Mouse (Mus musculus) lung, postnatal 4 days (tissue): ENCODE data around the gene Mrgprg.

Experiments used
- DNase-seq, 2 experiments: peaks; one replicate each; pipeline ENCODE4 v3.0.0; 2021

Mrgprg gene

GRCm38 (mm10) chr7:143766893-143767292 lies at the start of gene Mrgprg:
Gene Mrgprg, minus strand, starts transcription at chr7:143766993.
- no peak for DNase-seq

- DNase-seq, result peak in 1 of 2 experiments; percentile 39
Observed at GRCm38 (mm10) chr7:143808909-143809308, 42.1 kb upstream of the Mrgprg start.

GRCm38 (mm10) chr7:143805199-143805624 lies 38.4 kb upstream of the Mrgprg start:
- DNase-seq, result peak in 1 of 2 experiments; percentile 23

- no peak for DNase-seq
Observed at GRCm38 (mm10) chr7:143801195-143802065, 34.6 kb upstream of the Mrgprg start.

GRCm38 (mm10) chr7:143800770-143801169 lies 34.0 kb upstream of the Mrgprg start:
- DNase-seq, result no peak

GRCm38 (mm10) chr7:143798783-143799182 lies 32.0 kb upstream of the Mrgprg start:
- no peak for DNase-seq

- peak; percentile 53 to 62 for DNase-seq
Observed at GRCm38 (mm10) chr7:143793121-143793520, 26.3 kb upstream of the Mrgprg start.

GRCm38 (mm10) chr7:143792336-143792985 lies 25.7 kb upstream of the Mrgprg start:
- DNase-seq, result no peak

GRCm38 (mm10) chr7:143783996-143784829 lies 17.4 kb upstream of the Mrgprg start, which contains the start of gene Mrgpre:
Gene Mrgpre, minus strand, starts transcription at chr7:143784500.
- peak; percentile 84 to 90 for DNase-seq

- peak in 1 of 2 experiments; percentile 30 for DNase-seq
Observed at GRCm38 (mm10) chr7:143783378-143783995, 16.7 kb upstream of the Mrgprg start.

GRCm38 (mm10) chr7:143777375-143777774 lies 10.6 kb upstream of the Mrgprg start:
- DNase-seq, result no peak

GRCm38 (mm10) chr7:143776137-143776536 lies 9.3 kb upstream of the Mrgprg start:
- DNase-seq, result no peak

- no peak for DNase-seq
Observed at GRCm38 (mm10) chr7:143769461-143769860, 2.7 kb upstream of the Mrgprg start.

GRCm38 (mm10) chr7:143768267-143768666 lies 1.5 kb upstream of the Mrgprg start:
- no peak for DNase-seq

GRCm38 (mm10) chr7:143764876-143765530 lies 1.8 kb downstream of the Mrgprg start:
- DNase-seq, result no peak

GRCm38 (mm10) chr7:143763794-143764193 lies 3.0 kb downstream of the Mrgprg start:
- no peak for DNase-seq

- DNase-seq, result no peak
Observed at GRCm38 (mm10) chr7:143758956-143759355, 7.8 kb downstream of the Mrgprg start.

- no peak for DNase-seq
Observed at GRCm38 (mm10) chr7:143757696-143758095, 9.1 kb downstream of the Mrgprg start.

GRCm38 (mm10) chr7:143757027-143757390 lies 9.8 kb downstream of the Mrgprg start:
- DNase-seq, result peak; percentile 82 to 84

GRCm38 (mm10) chr7:143756125-143757026 lies 10.4 kb downstream of the Mrgprg start, which contains the start of gene Osbpl5:
Gene Osbpl5, minus strand, starts transcription at chr7:143756985.
- no peak for DNase-seq
